Mouse (Mus musculus): ENCODE results near the gene Pafah2. TPM values are rescaled to one million over a fixed set of nuclear protein-coding genes. Genes with fewer than 3 reads are reported as not detected.
"Not testable (repeated sequence)": the region's sequence is repeated elsewhere in the genome, so short reads cannot be mapped to it uniquely, and the experiment has no call there.

Pafah2 gene
- total and polyA plus RNA-seq, 2 experiments from 2014 or later: 7.6 to 18.0 TPM

- DNase-seq (peak; percentile 81), ATAC-seq (peak; percentile 92)
- peak overlapping the region; percentile 46 for H3K9ac ChIP-seq
- no peaks in the 10 kb centered on the region for H3K9me3 ChIP-seq (ENCODE audit: low read length)
- H3K4me1 ChIP-seq (ENCODE audit: insufficient read depth): peaks cover 10% of the 10 kb centered on the region
- peak overlapping the region; percentile 51 for H3K4me3 ChIP-seq (ENCODE audit: low read depth, low read length)
- no peak overlapping the region for H3K27ac ChIP-seq (ENCODE audit: low read depth, low read length)
- peak overlapping the region; percentile 100 for H3K4me2 ChIP-seq (ENCODE audit: low read depth)
- H3K36me3 ChIP-seq (ENCODE audit: insufficient read depth): no peaks in the 10 kb centered on the region
- H3K27me3 ChIP-seq (ENCODE audit: insufficient read depth, low read length): peaks cover 32% of the 10 kb centered on the region
- 3% methylated on average over 16 of the region's 16 CpGs for WGBS
- no peak for TF ChIP-seq CTCF (IDR thresholded peaks at IDR 0.05; ENCODE audit: low read depth)
Measured at GRCm38 (mm10) chr4:134372294-134372747, 23.8 kb upstream of the Pafah2 start.

GRCm38 (mm10) chr4:134373295-134373694, 22.8 kb upstream of the Pafah2 start:
- WGBS: 82% methylated on average over 8 of the region's 8 CpGs

GRCm38 (mm10) chr4:134374306-134374705, 21.8 kb upstream of the Pafah2 start:
- WGBS: 60% methylated on average over 1 of the region's 1 CpGs
- no peak overlapping the region for H3K9ac ChIP-seq
- H3K27me3 ChIP-seq (ENCODE audit: insufficient read depth, low read length): peaks cover 30% of the 10 kb centered on the region
- no peak overlapping the region for H3K4me3 ChIP-seq (ENCODE audit: low read depth, low read length)
- H3K4me2 ChIP-seq (ENCODE audit: low read depth): no peak overlapping the region
- ATAC-seq (no peak), DNase-seq (no peak)
- H3K27ac ChIP-seq (ENCODE audit: low read depth, low read length): no peak overlapping the region
- TF ChIP-seq CTCF (IDR thresholded peaks at IDR 0.05; ENCODE audit: low read depth): no peak
- no peaks in the 10 kb centered on the region for H3K9me3 ChIP-seq (ENCODE audit: low read length)
- H3K4me1 ChIP-seq (ENCODE audit: insufficient read depth): peaks cover 10% of the 10 kb centered on the region
- no peaks in the 10 kb centered on the region for H3K36me3 ChIP-seq (ENCODE audit: insufficient read depth)

More at GRCm38 (mm10) chr4:134373295-134373694, 22.8 kb upstream of the Pafah2 start:
- no peak overlapping the region for H3K4me2 ChIP-seq (ENCODE audit: low read depth)
- H3K9me3 ChIP-seq (ENCODE audit: low read length): no peaks in the 10 kb centered on the region
- no peak for ATAC-seq
- H3K27ac ChIP-seq (ENCODE audit: low read depth, low read length): no peak overlapping the region
- H3K9ac ChIP-seq: no peak overlapping the region
- peaks cover 10% of the 10 kb centered on the region for H3K4me1 ChIP-seq (ENCODE audit: insufficient read depth)
- DNase-seq: no peak
- TF ChIP-seq CTCF (IDR thresholded peaks at IDR 0.05; ENCODE audit: low read depth): no peak
- no peak overlapping the region for H3K4me3 ChIP-seq (ENCODE audit: low read depth, low read length)
- H3K27me3 ChIP-seq (ENCODE audit: insufficient read depth, low read length): peaks cover 32% of the 10 kb centered on the region
- H3K36me3 ChIP-seq (ENCODE audit: insufficient read depth): no peaks in the 10 kb centered on the region

GRCm38 (mm10) chr4:134378089-134378615, 18.0 kb upstream of the Pafah2 start:
- TF ChIP-seq CTCF (IDR thresholded peaks at IDR 0.05; ENCODE audit: low read depth): no peak
- 44% methylated on average over 8 of the region's 10 CpGs for WGBS
- no peaks in the 10 kb centered on the region for H3K27me3 ChIP-seq (ENCODE audit: insufficient read depth, low read length)

GRCm38 (mm10) chr4:134379510-134379909, 16.6 kb upstream of the Pafah2 start:
- 88% methylated on average over 8 of the region's 8 CpGs for WGBS
- Histone ChIP-seq H3K4me3 (ENCODE audit: low read depth, low read length) (no peak overlapping the region), H3K4me2 (ENCODE audit: low read depth) (no peak overlapping the region), H3K9ac (no peak overlapping the region), H3K36me3 (ENCODE audit: insufficient read depth) (no peaks in the 10 kb centered on the region), H3K27me3 (ENCODE audit: insufficient read depth, low read length) (no peaks in the 10 kb centered on the region), H3K4me1 (ENCODE audit: insufficient read depth) (no peaks in the 10 kb centered on the region), H3K27ac (ENCODE audit: low read depth, low read length) (no peak overlapping the region), H3K9me3 (ENCODE audit: low read length) (no peaks in the 10 kb centered on the region)
- ATAC-seq: no peak
- DNase-seq: no peak
- TF ChIP-seq CTCF (IDR thresholded peaks at IDR 0.05; ENCODE audit: low read depth): no peak

More at GRCm38 (mm10) chr4:134378089-134378615, 18.0 kb upstream of the Pafah2 start:
- Histone ChIP-seq H3K4me1 (ENCODE audit: insufficient read depth) (no peaks in the 10 kb centered on the region), H3K9me3 (ENCODE audit: low read length) (no peaks in the 10 kb centered on the region), H3K27ac (ENCODE audit: low read depth, low read length) (no peak overlapping the region), H3K36me3 (ENCODE audit: insufficient read depth) (no peaks in the 10 kb centered on the region), H3K4me2 (ENCODE audit: low read depth) (no peak overlapping the region), H3K4me3 (ENCODE audit: low read depth, low read length) (no peak overlapping the region), H3K9ac (no peak overlapping the region)
- ATAC-seq: no peak
- DNase-seq: no peak

GRCm38 (mm10) chr4:134383750-134384149, 12.4 kb upstream of the Pafah2 start, which contains the start of gene Extl1:
TSS of gene Extl1 (minus strand) at chr4:134383850.
- ATAC-seq; DNase-seq; H3K4me1 ChIP-seq (ENCODE audit: insufficient read depth); H3K27me3 ChIP-seq (ENCODE audit: insufficient read depth, low read length); H3K4me2 ChIP-seq (ENCODE audit: low read depth); H3K27ac ChIP-seq (ENCODE audit: low read depth, low read length); H3K9me3 ChIP-seq (ENCODE audit: low read length); H3K9ac ChIP-seq; H3K4me3 ChIP-seq (ENCODE audit: low read depth, low read length); H3K36me3 ChIP-seq (ENCODE audit: insufficient read depth): not testable (repeated sequence)
- 90% methylated on average over 2 of the region's 6 CpGs for WGBS

- 82% methylated on average over 6 of the region's 6 CpGs for WGBS
- Histone ChIP-seq H3K4me2 (ENCODE audit: low read depth) (no peak overlapping the region), H3K27ac (ENCODE audit: low read depth, low read length) (no peak overlapping the region), H3K27me3 (ENCODE audit: insufficient read depth, low read length) (no peaks in the 10 kb centered on the region), H3K4me3 (ENCODE audit: low read depth, low read length) (no peak overlapping the region), H3K9me3 (ENCODE audit: low read length) (no peaks in the 10 kb centered on the region), H3K36me3 (ENCODE audit: insufficient read depth) (no peaks in the 10 kb centered on the region), H3K4me1 (ENCODE audit: insufficient read depth) (no peaks in the 10 kb centered on the region), H3K9ac (no peak overlapping the region)
- ATAC-seq (no peak), DNase-seq (no peak)
- TF ChIP-seq CTCF (IDR thresholded peaks at IDR 0.05; ENCODE audit: low read depth): peak; percentile 34
Measured at GRCm38 (mm10) chr4:134387268-134387667, 8.9 kb upstream of the Pafah2 start.

Measured in forebrain, postnatal 0 days (tissue).